Mouse (Mus musculus) stomach, embryonic 14.5 days (tissue): ENCODE results near the gene Ddi2. TPM values are rescaled to one million over a fixed set of nuclear protein-coding genes. Genes with fewer than 3 reads are reported as not detected.

Experiments
- ATAC-seq: fragments of 200-750 bp; cut with Nextera tagmentation; 2 replicates; pipeline ENCODE4 v1.8.0; 2017; ENCODE audit warnings: low read depth, moderate TSS enrichment; ENCODE audit not compliant: insufficient number of reproducible peaks, insufficient read depth, low FRiP score
- H3K27ac ChIP-seq: fragments of 300-500 bp; sonication (generic); 2 replicates; pipeline ENCODE4 v1.5.1; 2014; ENCODE audit warnings: mild to moderate bottlenecking, low read length, moderate library complexity, mixed read lengths
- H3K27me3 ChIP-seq: fragments of 300-500 bp; sonication (generic); 2 replicates; pipeline ENCODE4 v1.6.1; 2014; ENCODE audit warnings: low read length, control low read depth, mixed read lengths; ENCODE audit not compliant: control insufficient read depth, insufficient read depth
- H3K36me3 ChIP-seq: fragments of 300-500 bp; sonication (generic); 2 replicates; pipeline ENCODE4 v1.6.1; 2014; ENCODE audit warnings: mild to moderate bottlenecking, control low read depth, low read length, moderate library complexity, mixed read lengths; ENCODE audit not compliant: control insufficient read depth, insufficient read depth
- H3K4me1 ChIP-seq: fragments of 300-500 bp; sonication (generic); 2 replicates; pipeline ENCODE4 v1.6.1; 2014; ENCODE audit warnings: low read length, control low read depth, mixed read lengths; ENCODE audit not compliant: control insufficient read depth, insufficient read depth
- H3K4me2 ChIP-seq: fragments of 300-500 bp; sonication (generic); replicated peaks from 2 replicates; pipeline ENCODE4 v1.6.1; 2014; ENCODE audit warnings: low read depth, low read length, control low read depth
- H3K4me3 ChIP-seq: fragments of 300-500 bp; sonication (generic); 2 replicates; pipeline ENCODE4 v1.5.1; 2014; ENCODE audit warnings: low read depth, low read length, control low read depth
- H3K9ac ChIP-seq: fragments of 300-500 bp; sonication (generic); replicated peaks from 2 replicates; pipeline ENCODE4 v1.6.1; 2014; ENCODE audit warnings: low read depth, mild to moderate bottlenecking, control low read depth, low read length, moderate library complexity, mixed read lengths
- H3K9me3 ChIP-seq: fragments of 300-500 bp; sonication (generic); 2 replicates; pipeline ENCODE4 v1.6.1; 2016; ENCODE audit warnings: low read depth, low read length, control low read depth; ENCODE audit not compliant: control insufficient read depth
- WGBS: fragments of 180-500 bp; shearing (Covaris S2); extraction: QIAGEN DNeasy Blood & Tissue Kit; methylation state at CpG from one replicate; pipeline ENCODE4 v1.1.7; 2014; 5-methylcytosine and 5-hydroxymethylcytosine counted together
- polyA plus RNA-seq: library from polyadenylated mRNA; unstranded; fragments of >200 nt; fragmentation: Nextera tagmentation; extraction: Ambion mirVana; gene quantifications from 2 replicates; pipeline ENCODE4 v1.2.1, GENCODE M21; 2014

Ddi2 gene
- polyA plus RNA-seq, 1 experiment from 2014 or later: 19.6 TPM

- H3K4me3 ChIP-seq: peak overlapping the region; percentile 86
- WGBS: 2% methylated on average over 55 of the region's 60 CpGs
- ATAC-seq: peak; percentile 82; the same call in 1 of the 2 replicates
- peaks cover 14% of the 10 kb centered on the region for H3K4me1 ChIP-seq
- H3K36me3 ChIP-seq: peaks cover 13% of the 10 kb centered on the region
- H3K27ac ChIP-seq: peak overlapping the region; percentile 55
- peak overlapping the region; percentile 95 for H3K9ac ChIP-seq
- peak overlapping the region; percentile 94 for H3K4me2 ChIP-seq
- no peaks in the 10 kb centered on the region for H3K27me3 ChIP-seq
- no peaks in the 10 kb centered on the region for H3K9me3 ChIP-seq
Measured at GRCm38 (mm10) chr4:141664011-141664745, 59.0 kb downstream of the Ddi2 start.

- H3K27me3 ChIP-seq: no peaks in the 10 kb centered on the region
- peak; percentile 15; the same call in 1 of the 2 replicates for ATAC-seq
- H3K27ac ChIP-seq: peak overlapping the region; percentile 27; the same call in 1 of the 2 replicates
- H3K4me3 ChIP-seq: peak overlapping the region; percentile 86
- peaks cover 14% of the 10 kb centered on the region for H3K4me1 ChIP-seq
- no peaks in the 10 kb centered on the region for H3K9me3 ChIP-seq
- peaks cover 13% of the 10 kb centered on the region for H3K36me3 ChIP-seq
- H3K9ac ChIP-seq: peak overlapping the region; percentile 95
- WGBS: 3% methylated on average over 47 of the region's 47 CpGs
- peak overlapping the region; percentile 94 for H3K4me2 ChIP-seq
Measured at GRCm38 (mm10) chr4:141663122-141663931, 59.9 kb downstream of the Ddi2 start.

GRCm38 (mm10) chr4:141660884-141661283, 62.3 kb downstream of the Ddi2 start:
- WGBS: 91% methylated on average over 11 of the region's 11 CpGs
- peaks cover 13% of the 10 kb centered on the region for H3K36me3 ChIP-seq
- no peak overlapping the region for H3K27ac ChIP-seq
- no peaks in the 10 kb centered on the region for H3K27me3 ChIP-seq
- H3K9me3 ChIP-seq: no peaks in the 10 kb centered on the region
- H3K4me2 ChIP-seq: no peak overlapping the region
- ATAC-seq: no peak
- H3K9ac ChIP-seq: no peak overlapping the region
- H3K4me1 ChIP-seq: peaks cover 14% of the 10 kb centered on the region
- no peak overlapping the region for H3K4me3 ChIP-seq

- H3K36me3 ChIP-seq: peaks cover 13% of the 10 kb centered on the region
- no peak overlapping the region for H3K4me2 ChIP-seq
- H3K27ac ChIP-seq: no peak overlapping the region
- H3K27me3 ChIP-seq: no peaks in the 10 kb centered on the region
- H3K4me3 ChIP-seq: no peak overlapping the region
- ATAC-seq: no peak
- no peak overlapping the region for H3K9ac ChIP-seq
- 58% methylated on average over 4 of the region's 4 CpGs for WGBS
- H3K9me3 ChIP-seq: no peaks in the 10 kb centered on the region
- peaks cover 10% of the 10 kb centered on the region for H3K4me1 ChIP-seq
Measured at GRCm38 (mm10) chr4:141659739-141660138, 63.5 kb downstream of the Ddi2 start.

- WGBS: 92% methylated on average over 6 of the region's 6 CpGs
Measured at GRCm38 (mm10) chr4:141658846-141659484, 64.3 kb downstream of the Ddi2 start.

GRCm38 (mm10) chr4:141656932-141657331, 66.3 kb downstream of the Ddi2 start:
- Histone ChIP-seq H3K27me3 (no peaks in the 10 kb centered on the region), H3K36me3 (peaks cover 14% of the 10 kb centered on the region), H3K9me3 (no peaks in the 10 kb centered on the region), H3K4me1 (no peaks in the 10 kb centered on the region), H3K9ac (no peak overlapping the region), H3K27ac (no peak overlapping the region), H3K4me2 (no peak overlapping the region), H3K4me3 (no peak overlapping the region)
- WGBS: 80% methylated on average over 8 of the region's 8 CpGs
- ATAC-seq: no peak

More at GRCm38 (mm10) chr4:141658846-141659484, 64.3 kb downstream of the Ddi2 start:
- Histone ChIP-seq H3K27me3 (no peaks in the 10 kb centered on the region), H3K9me3 (no peaks in the 10 kb centered on the region), H3K4me3 (no peak overlapping the region), H3K36me3 (peaks cover 13% of the 10 kb centered on the region), H3K4me2 (no peak overlapping the region), H3K9ac (no peak overlapping the region), H3K4me1 (peaks cover 6% of the 10 kb centered on the region; the same call in 1 of the 2 replicates), H3K27ac (no peak overlapping the region)
- no peak for ATAC-seq

- no peak overlapping the region for H3K9ac ChIP-seq
- H3K4me1 ChIP-seq: no peaks in the 10 kb centered on the region
- no peak for ATAC-seq
- no peak overlapping the region for H3K4me2 ChIP-seq
- H3K27me3 ChIP-seq: no peaks in the 10 kb centered on the region
- no peaks in the 10 kb centered on the region for H3K9me3 ChIP-seq
- H3K4me3 ChIP-seq: no peak overlapping the region
- peaks cover 16% of the 10 kb centered on the region for H3K36me3 ChIP-seq
- WGBS: 81% methylated on average over 12 of the region's 12 CpGs
- H3K27ac ChIP-seq: no peak overlapping the region
Measured at GRCm38 (mm10) chr4:141655908-141656608, 67.2 kb downstream of the Ddi2 start.

- Histone ChIP-seq H3K4me2 (no peak overlapping the region), H3K4me3 (no peak overlapping the region), H3K27me3 (no peaks in the 10 kb centered on the region), H3K36me3 (peaks cover 9% of the 10 kb centered on the region), H3K4me1 (no peaks in the 10 kb centered on the region), H3K9ac (no peak overlapping the region), H3K9me3 (no peaks in the 10 kb centered on the region), H3K27ac (no peak overlapping the region)
- 90% methylated on average over 6 of the region's 6 CpGs for WGBS
- ATAC-seq: no peak
Measured at GRCm38 (mm10) chr4:141654509-141654908, 68.7 kb downstream of the Ddi2 start.
